Mouse (Mus musculus): ENCODE results near the gene Man2a1. TPM values are rescaled to one million over a fixed set of nuclear protein-coding genes. Genes with fewer than 3 reads are reported as not detected.

Gene Man2a1
- polyA plus RNA-seq, 1 experiment from 2014 or later, result 14.4 TPM

DNA sequence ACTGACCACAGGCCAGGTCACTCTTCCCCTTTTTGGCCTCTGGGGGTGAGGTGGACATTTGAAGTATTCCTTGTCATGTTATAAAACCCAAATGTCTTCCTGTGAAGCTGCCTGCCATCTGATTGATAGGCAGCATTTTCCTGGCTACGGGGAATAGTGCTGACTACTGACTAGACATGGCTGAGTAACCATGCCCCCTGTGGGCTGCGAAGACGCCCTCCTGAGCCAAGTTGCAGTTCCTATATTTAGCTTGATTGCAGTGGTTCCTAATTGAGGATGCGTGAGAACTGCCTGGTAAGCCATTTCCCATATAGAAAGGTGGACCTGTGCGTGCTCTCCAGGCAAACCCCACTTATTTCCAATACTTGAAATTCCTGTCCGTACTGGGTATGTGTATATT is 14.9 kb downstream of the Man2a1 start:
- Histone ChIP-seq H3K9me3 (replicated peaks) (no peaks in the 10 kb centered on the region), H3K9ac (no peak overlapping the region), H3K4me3 (replicated peaks) (no peak overlapping the region), H3K27me3 (no peaks in the 10 kb centered on the region), H3K36me3 (no peaks in the 10 kb centered on the region), H3K4me2 (replicated peaks) (no peak overlapping the region), H3K27ac (replicated peaks) (no peak overlapping the region), H3K4me1 (peaks cover 6% of the 10 kb centered on the region)
- ATAC-seq (ENCODE audit: insufficient number of reproducible peaks, low FRiP score, low TSS enrichment, low read depth), result no peak
- 76% methylated on average over 6 of the region's 6 CpGs for WGBS

DNA sequence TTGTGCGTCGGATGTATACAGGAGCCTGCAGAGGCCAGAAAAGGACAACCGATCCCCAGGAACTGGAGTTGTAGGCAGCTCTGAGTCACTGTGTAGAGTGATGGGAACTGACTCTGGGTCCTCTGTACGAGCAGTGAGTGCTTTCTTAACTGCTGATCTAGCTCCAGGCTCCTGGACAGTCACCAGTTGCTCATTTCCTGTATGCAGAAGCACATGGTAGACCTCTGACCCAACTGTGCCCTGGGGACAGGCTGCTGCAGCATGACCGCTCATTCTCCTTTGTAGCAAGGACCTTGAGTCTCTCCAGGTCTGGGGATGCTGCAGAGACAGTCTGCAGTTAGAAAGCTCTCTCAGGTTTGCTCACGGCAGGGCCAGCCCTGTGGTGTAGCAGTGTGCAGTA is 15.7 kb downstream of the Man2a1 start:
- Histone ChIP-seq H3K36me3 (no peaks in the 10 kb centered on the region), H3K4me1 (peaks cover 4% of the 10 kb centered on the region), H3K9ac (no peak overlapping the region), H3K4me2 (replicated peaks) (no peak overlapping the region), H3K27ac (replicated peaks) (no peak overlapping the region), H3K4me3 (replicated peaks) (no peak overlapping the region), H3K9me3 (replicated peaks) (no peaks in the 10 kb centered on the region), H3K27me3 (no peaks in the 10 kb centered on the region)
- WGBS, result 77% methylated on average over 6 of the region's 6 CpGs
- no peak for ATAC-seq (ENCODE audit: insufficient number of reproducible peaks, low FRiP score, low TSS enrichment, low read depth)

DNA sequence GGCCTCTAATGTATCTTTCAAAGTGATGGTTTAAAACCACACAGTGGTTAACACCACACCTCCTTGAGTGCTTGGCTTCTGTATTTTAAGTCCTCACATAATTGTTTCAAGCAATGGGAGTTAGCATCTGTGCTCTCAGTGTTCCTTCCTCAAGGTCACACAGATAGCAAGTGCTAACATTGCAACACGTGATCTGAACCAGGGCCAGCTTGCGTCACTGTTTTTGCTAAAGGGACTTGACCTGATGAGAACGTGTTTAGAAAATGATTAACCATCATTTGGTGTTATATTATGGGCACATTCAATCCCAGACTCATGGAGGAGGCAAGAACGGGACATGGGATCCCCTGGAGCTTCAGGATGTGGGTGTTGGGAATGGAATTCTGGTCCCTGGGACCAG is 17.3 kb downstream of the Man2a1 start:
- H3K4me1 ChIP-seq, result no peaks in the 10 kb centered on the region; the same call in 1 of the 2 replicates
- no peak overlapping the region for H3K4me3 ChIP-seq (replicated peaks)
- ATAC-seq (ENCODE audit: insufficient number of reproducible peaks, low FRiP score, low TSS enrichment, low read depth), result no peak
- H3K4me2 ChIP-seq (replicated peaks), result no peak overlapping the region
- WGBS, result 79% methylated on average over 4 of the region's 4 CpGs
- H3K27ac ChIP-seq (replicated peaks), result no peak overlapping the region
- H3K9me3 ChIP-seq (replicated peaks), result no peaks in the 10 kb centered on the region
- H3K27me3 ChIP-seq, result no peaks in the 10 kb centered on the region
- H3K9ac ChIP-seq, result no peak overlapping the region
- H3K36me3 ChIP-seq, result no peaks in the 10 kb centered on the region

DNA sequence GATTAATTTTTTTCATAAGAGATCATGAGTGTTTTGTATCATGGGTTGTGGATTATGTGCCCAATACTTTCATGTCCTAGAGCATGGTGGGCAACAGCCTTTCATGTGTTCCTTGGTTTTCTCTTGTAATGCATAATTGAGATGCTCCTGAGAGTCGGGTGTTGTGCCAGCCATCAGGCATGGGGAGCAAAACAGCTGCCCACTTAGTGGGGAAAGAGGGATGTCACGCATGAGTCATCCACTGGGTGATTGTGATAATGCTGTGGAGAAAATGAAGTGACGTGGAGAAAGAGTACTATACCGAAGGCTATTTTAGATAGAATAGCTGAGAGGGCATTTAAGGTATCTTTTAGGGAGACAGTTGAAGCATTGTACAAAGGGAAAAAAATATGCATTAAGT is 18.5 kb downstream of the Man2a1 start:
- 88% methylated on average over 4 of the region's 4 CpGs for WGBS
- no peak overlapping the region for H3K4me2 ChIP-seq (replicated peaks)
- no peak for ATAC-seq (ENCODE audit: insufficient number of reproducible peaks, low FRiP score, low TSS enrichment, low read depth)
- H3K9ac ChIP-seq, result no peak overlapping the region
- H3K27ac ChIP-seq (replicated peaks), result no peak overlapping the region
- H3K4me1 ChIP-seq, result no peaks in the 10 kb centered on the region
- H3K36me3 ChIP-seq, result no peaks in the 10 kb centered on the region
- no peaks in the 10 kb centered on the region for H3K9me3 ChIP-seq (replicated peaks)
- no peaks in the 10 kb centered on the region for H3K27me3 ChIP-seq
- H3K4me3 ChIP-seq (replicated peaks), result no peak overlapping the region

DNA sequence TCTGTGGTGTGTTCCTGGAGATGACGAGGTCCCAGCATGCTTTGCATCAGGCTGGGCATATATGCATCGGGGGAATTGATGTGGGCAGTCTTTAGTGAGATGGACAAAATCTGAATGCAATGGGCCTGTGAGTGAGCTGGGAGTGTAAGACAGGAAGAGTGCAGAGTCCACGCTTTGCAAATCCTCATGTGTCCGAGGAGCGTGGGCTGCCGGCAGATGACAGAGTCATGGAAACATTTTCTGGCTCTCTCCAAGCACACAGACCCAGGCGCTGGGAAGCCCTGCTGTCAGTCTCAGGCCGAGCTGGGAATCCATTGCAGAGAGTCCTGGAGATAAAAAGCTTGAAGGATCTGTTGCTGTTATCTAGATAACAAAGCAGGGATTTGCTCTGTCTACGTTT is 19.6 kb downstream of the Man2a1 start:
- Histone ChIP-seq H3K36me3 (no peaks in the 10 kb centered on the region), H3K4me2 (replicated peaks) (no peak overlapping the region), H3K9me3 (replicated peaks) (no peaks in the 10 kb centered on the region), H3K4me3 (replicated peaks) (no peak overlapping the region), H3K9ac (no peak overlapping the region), H3K4me1 (no peaks in the 10 kb centered on the region), H3K27me3 (no peaks in the 10 kb centered on the region), H3K27ac (replicated peaks) (no peak overlapping the region)
- ATAC-seq (ENCODE audit: insufficient number of reproducible peaks, low FRiP score, low TSS enrichment, low read depth), result no peak
- WGBS, result 70% methylated on average over 9 of the region's 9 CpGs

DNA sequence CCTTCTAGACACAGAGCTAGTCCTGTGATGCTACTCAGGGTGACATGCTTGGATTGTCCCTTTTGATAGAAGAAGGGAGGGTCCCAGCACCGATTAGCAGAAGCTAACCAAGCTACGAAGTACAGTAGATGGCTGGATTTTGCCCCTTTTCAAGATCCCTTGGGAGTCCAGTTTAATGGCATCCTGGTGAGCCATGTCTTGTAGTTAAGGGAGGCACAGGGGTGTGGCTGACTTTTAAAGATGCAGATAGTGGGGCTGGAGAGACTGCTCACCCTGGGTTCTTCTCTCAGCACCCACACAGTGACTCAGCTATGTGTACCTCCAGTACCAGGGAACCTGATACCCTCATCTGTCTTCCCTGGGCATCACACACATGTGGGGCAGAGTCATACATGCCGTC is 20.1 kb downstream of the Man2a1 start:
- ATAC-seq (ENCODE audit: insufficient number of reproducible peaks, low FRiP score, low TSS enrichment, low read depth), result no peak
- 80% methylated on average over 3 of the region's 3 CpGs for WGBS

DNA sequence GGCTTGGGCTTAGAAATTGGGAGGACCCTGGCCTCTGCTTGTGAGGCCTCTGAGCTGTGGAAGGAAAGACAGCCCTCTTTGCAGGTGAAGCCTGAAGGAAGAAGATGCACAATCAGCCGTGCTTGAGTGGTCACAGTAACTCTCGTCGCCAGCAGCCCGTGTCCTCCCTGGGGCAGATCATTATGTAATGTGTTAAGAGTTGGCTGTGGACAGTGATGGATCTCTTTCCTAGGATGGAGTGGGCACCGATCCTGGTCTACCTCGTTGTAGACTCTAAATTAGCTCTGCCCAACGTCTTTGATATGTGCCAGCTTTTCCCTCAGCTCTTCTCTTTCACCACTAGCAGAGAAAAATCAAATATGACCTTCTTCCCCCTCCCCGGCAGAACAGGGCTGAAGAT is 20.7 kb downstream of the Man2a1 start:
- ATAC-seq (ENCODE audit: insufficient number of reproducible peaks, low FRiP score, low TSS enrichment, low read depth), result no peak
- H3K9ac ChIP-seq, result no peak overlapping the region
- H3K9me3 ChIP-seq (replicated peaks), result no peaks in the 10 kb centered on the region
- peaks cover 10% of the 10 kb centered on the region; the same call in 1 of the 2 replicates for H3K36me3 ChIP-seq
- H3K27ac ChIP-seq (replicated peaks), result no peak overlapping the region
- H3K4me3 ChIP-seq (replicated peaks), result no peak overlapping the region
- no peaks in the 10 kb centered on the region for H3K27me3 ChIP-seq
- no peak overlapping the region for H3K4me2 ChIP-seq (replicated peaks)
- WGBS, result 63% methylated on average over 8 of the region's 8 CpGs
- no peaks in the 10 kb centered on the region for H3K4me1 ChIP-seq

More for the DNA sequence above, 20.1 kb downstream of the Man2a1 start:
- Histone ChIP-seq H3K27me3 (no peaks in the 10 kb centered on the region), H3K9ac (no peak overlapping the region), H3K27ac (replicated peaks) (no peak overlapping the region), H3K4me2 (replicated peaks) (no peak overlapping the region), H3K4me3 (replicated peaks) (no peak overlapping the region), H3K4me1 (no peaks in the 10 kb centered on the region), H3K36me3 (peaks cover 4% of the 10 kb centered on the region; the same call in 1 of the 2 replicates), H3K9me3 (replicated peaks) (no peaks in the 10 kb centered on the region)

DNA sequence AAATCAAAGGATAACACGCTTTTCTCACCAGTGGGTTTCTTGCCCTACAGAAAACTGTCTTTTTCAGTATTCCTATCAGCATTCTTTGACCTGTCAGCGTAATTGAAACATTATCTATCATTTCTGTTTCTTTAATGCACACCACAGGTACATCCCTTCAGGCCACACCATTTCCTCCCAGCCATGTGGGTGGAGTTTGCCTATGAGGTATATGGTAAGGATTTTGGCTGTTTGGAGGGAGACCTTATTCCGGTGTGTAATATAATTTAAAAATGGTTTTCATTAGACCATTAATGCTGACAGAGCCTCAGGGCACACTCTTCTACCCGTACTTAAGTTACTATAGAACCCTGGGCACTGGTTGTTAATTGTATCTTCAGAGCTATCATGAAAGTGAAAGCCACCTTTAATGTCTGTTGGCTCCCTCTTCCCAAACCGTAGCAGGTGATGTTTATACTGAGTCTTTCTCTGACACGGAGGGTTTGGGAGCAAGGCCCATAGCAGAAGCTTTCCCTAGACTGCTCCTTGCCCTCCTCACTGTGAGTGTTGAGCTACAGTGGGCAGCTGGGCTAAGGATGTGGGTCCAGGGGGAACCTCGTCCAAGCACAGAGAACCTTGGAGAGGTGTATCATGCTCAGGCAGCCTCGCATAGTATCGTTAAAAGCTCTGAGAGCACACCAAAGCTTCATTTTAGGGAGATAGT is 21.3 kb downstream of the Man2a1 start:
- Histone ChIP-seq H3K4me2 (replicated peaks) (no peak overlapping the region), H3K9ac (no peak overlapping the region), H3K4me1 (no peaks in the 10 kb centered on the region), H3K36me3 (peaks cover 14% of the 10 kb centered on the region; the same call in 1 of the 2 replicates), H3K27ac (replicated peaks) (no peak overlapping the region), H3K9me3 (replicated peaks) (no peaks in the 10 kb centered on the region), H3K27me3 (no peaks in the 10 kb centered on the region), H3K4me3 (replicated peaks) (no peak overlapping the region)
- 77% methylated on average over 9 of the region's 9 CpGs for WGBS
- ATAC-seq (ENCODE audit: insufficient number of reproducible peaks, low FRiP score, low TSS enrichment, low read depth), result no peak

DNA sequence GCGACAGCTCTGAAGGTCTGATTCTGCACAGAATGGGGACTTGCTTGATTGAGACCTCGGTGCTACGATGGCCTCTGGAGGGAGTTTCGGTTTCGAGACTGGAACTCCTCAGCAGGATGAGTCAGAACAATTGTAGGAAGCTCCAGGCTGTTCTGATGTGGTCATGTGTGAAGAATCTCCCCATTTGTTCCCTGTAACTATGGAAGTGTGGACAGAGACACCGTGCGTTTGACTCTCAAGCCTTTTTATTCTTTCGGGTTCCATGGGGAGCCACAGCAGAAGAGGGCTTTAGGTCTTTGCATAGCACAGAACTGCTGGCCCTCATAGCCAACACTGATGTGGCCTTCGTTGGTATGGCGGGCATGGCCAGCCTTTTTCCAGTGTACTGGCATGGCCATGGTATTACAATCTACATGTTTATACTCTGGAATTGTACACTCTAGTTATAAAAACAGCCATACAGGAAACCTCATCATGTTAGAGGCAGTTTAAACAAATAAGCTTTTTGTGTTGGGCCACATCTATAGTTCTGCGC is 21.9 kb downstream of the Man2a1 start:
- WGBS, result 87% methylated on average over 11 of the region's 11 CpGs
- H3K9me3 ChIP-seq (replicated peaks), result no peaks in the 10 kb centered on the region
- H3K9ac ChIP-seq, result no peak overlapping the region
- H3K4me3 ChIP-seq (replicated peaks), result no peak overlapping the region
- ATAC-seq (ENCODE audit: insufficient number of reproducible peaks, low FRiP score, low TSS enrichment, low read depth), result no peak
- H3K27me3 ChIP-seq, result no peaks in the 10 kb centered on the region
- H3K36me3 ChIP-seq, result peaks cover 17% of the 10 kb centered on the region; the same call in 1 of the 2 replicates
- H3K4me2 ChIP-seq (replicated peaks), result no peak overlapping the region
- H3K27ac ChIP-seq (replicated peaks), result no peak overlapping the region
- no peaks in the 10 kb centered on the region for H3K4me1 ChIP-seq

DNA sequence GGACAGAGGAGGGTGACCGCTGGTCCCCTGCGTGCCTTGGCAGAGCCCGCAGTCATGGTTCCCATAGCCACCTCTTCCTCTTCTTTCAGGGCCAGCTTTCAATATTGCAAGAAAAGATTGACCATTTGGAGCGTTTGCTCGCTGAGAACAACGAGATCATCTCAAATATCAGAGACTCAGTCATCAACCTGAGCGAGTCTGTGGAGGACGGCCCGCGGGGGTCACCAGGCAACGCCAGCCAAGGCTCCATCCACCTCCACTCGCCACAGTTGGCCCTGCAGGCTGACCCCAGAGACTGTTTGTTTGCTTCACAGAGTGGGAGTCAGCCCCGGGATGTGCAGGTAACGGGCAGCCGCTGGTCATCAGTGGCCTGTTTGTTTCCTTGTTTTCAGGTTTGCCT is 23.9 kb downstream of the Man2a1 start:
- ATAC-seq (ENCODE audit: insufficient number of reproducible peaks, low FRiP score, low TSS enrichment, low read depth), result no peak
- H3K27me3 ChIP-seq, result no peaks in the 10 kb centered on the region
- H3K4me3 ChIP-seq (replicated peaks), result no peak overlapping the region
- H3K27ac ChIP-seq (replicated peaks), result no peak overlapping the region
- no peak overlapping the region for H3K9ac ChIP-seq
- peaks cover 21% of the 10 kb centered on the region; the same call in 1 of the 2 replicates for H3K36me3 ChIP-seq
- 81% methylated on average over 15 of the region's 15 CpGs for WGBS
- no peaks in the 10 kb centered on the region for H3K9me3 ChIP-seq (replicated peaks)
- no peaks in the 10 kb centered on the region for H3K4me1 ChIP-seq
- H3K4me2 ChIP-seq (replicated peaks), result no peak overlapping the region

DNA sequence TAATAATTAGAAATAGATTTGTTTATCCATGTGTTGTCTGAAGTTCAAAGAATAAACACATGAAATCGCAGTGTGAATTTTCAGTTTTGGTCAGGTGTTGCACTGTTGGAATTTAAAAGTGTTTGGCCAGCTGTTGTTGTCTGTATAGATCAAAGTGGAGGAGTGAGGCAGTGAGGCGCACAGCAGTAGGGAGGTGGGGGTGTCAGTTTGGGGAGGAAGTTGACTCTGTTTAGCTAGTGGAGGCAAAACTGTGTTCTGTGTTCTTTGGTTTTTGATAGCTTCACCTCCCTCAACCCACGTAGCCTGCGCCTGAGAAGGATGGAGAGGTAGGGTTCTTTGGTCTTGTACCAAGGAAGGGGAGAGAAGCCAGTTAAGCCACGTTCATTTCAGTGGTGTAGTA is 28.3 kb downstream of the Man2a1 start:
- no peak overlapping the region for H3K4me2 ChIP-seq (replicated peaks)
- H3K27me3 ChIP-seq, result no peaks in the 10 kb centered on the region
- no peaks in the 10 kb centered on the region for H3K4me1 ChIP-seq
- no peak overlapping the region for H3K9ac ChIP-seq
- no peak overlapping the region for H3K4me3 ChIP-seq (replicated peaks)
- H3K36me3 ChIP-seq, result peaks cover 30% of the 10 kb centered on the region; the same call in 1 of the 2 replicates
- 77% methylated on average over 5 of the region's 5 CpGs for WGBS
- H3K27ac ChIP-seq (replicated peaks), result no peak overlapping the region
- no peaks in the 10 kb centered on the region for H3K9me3 ChIP-seq (replicated peaks)
- ATAC-seq (ENCODE audit: insufficient number of reproducible peaks, low FRiP score, low TSS enrichment, low read depth), result no peak

DNA sequence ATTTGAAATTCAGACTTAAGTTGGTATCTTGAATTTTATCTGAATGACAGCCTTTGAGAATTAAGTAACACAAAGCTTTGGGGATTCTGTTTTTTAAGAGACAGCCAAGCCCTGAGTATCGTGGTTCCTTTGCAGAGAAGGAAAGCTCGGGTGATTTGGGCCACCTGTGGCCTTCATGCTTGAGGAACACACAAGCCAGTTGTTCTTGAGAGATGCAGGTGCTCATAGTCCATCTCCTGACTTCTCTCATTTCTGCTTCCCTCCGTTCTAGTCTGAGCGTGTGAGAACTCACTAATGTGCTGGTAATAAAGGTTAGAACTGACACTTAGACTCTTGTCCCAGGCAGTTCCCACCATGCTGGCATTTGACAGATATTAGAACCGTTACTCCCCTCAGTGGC is 28.9 kb downstream of the Man2a1 start:
- no peak for ATAC-seq (ENCODE audit: insufficient number of reproducible peaks, low FRiP score, low TSS enrichment, low read depth)
- Histone ChIP-seq H3K36me3 (peaks cover 30% of the 10 kb centered on the region; the same call in 1 of the 2 replicates), H3K4me2 (replicated peaks) (no peak overlapping the region), H3K27me3 (no peaks in the 10 kb centered on the region), H3K9ac (no peak overlapping the region), H3K4me3 (replicated peaks) (no peak overlapping the region), H3K27ac (replicated peaks) (no peak overlapping the region), H3K4me1 (no peaks in the 10 kb centered on the region), H3K9me3 (replicated peaks) (no peaks in the 10 kb centered on the region)
- 84% methylated on average over 5 of the region's 5 CpGs for WGBS

All from embryonic facial prominence, embryonic 15.5 days (tissue).